Mouse (Mus musculus): Measurements from ENCODE around the gene Hdac4. TPM values are rescaled to one million over a fixed set of nuclear protein-coding genes. Genes with fewer than 3 reads are reported as not detected.

The Hdac4 gene
- polyA plus RNA-seq, 1 experiment from 2014 or later = 20.8 TPM

GRCm38 (mm10) chr1:91903241-91903981 is 292.1 kb downstream of the Hdac4 start:
- Histone ChIP-seq H3K4me3 (no peak overlapping the region), H3K36me3 (replicated peaks) (no peaks in the 10 kb centered on the region), H3K27me3 (replicated peaks; ENCODE audit: low read depth, poor library complexity, severe bottlenecking) (no peaks in the 10 kb centered on the region), H3K27ac (replicated peaks) (no peak overlapping the region), H3K9me3 (no peaks in the 10 kb centered on the region), H3K4me1 (no peaks in the 10 kb centered on the region)
- DNase-seq (ENCODE audit: low spot score) = no peak
- 81% methylated on average over 8 of the region's 8 CpGs for WGBS

GRCm38 (mm10) chr1:91897078-91897477 is 298.4 kb downstream of the Hdac4 start:
- H3K9me3 ChIP-seq = no peaks in the 10 kb centered on the region
- peaks cover 7% of the 10 kb centered on the region for H3K4me1 ChIP-seq
- no peak overlapping the region for H3K27ac ChIP-seq (replicated peaks)
- WGBS = 92% methylated on average over 2 of the region's 2 CpGs
- no peaks in the 10 kb centered on the region for H3K27me3 ChIP-seq (replicated peaks; ENCODE audit: low read depth, poor library complexity, severe bottlenecking)
- no peak overlapping the region for H3K4me3 ChIP-seq
- no peak for DNase-seq (ENCODE audit: low spot score)
- no peaks in the 10 kb centered on the region for H3K36me3 ChIP-seq (replicated peaks)

GRCm38 (mm10) chr1:91894286-91894685 is 301.2 kb downstream of the Hdac4 start:
- peaks cover 7% of the 10 kb centered on the region for H3K4me1 ChIP-seq
- 87% methylated on average over 5 of the region's 5 CpGs for WGBS

GRCm38 (mm10) chr1:91893598-91893997 is 301.9 kb downstream of the Hdac4 start:
- WGBS = 93% methylated on average over 11 of the region's 11 CpGs
- Histone ChIP-seq H3K27ac (replicated peaks) (no peak overlapping the region), H3K4me3 (no peak overlapping the region), H3K36me3 (replicated peaks) (no peaks in the 10 kb centered on the region), H3K9me3 (no peaks in the 10 kb centered on the region), H3K27me3 (replicated peaks; ENCODE audit: low read depth, poor library complexity, severe bottlenecking) (no peaks in the 10 kb centered on the region), H3K4me1 (peaks cover 7% of the 10 kb centered on the region)
- no peak for DNase-seq (ENCODE audit: low spot score)

More at GRCm38 (mm10) chr1:91894286-91894685, 301.2 kb downstream of the Hdac4 start:
- no peaks in the 10 kb centered on the region for H3K27me3 ChIP-seq (replicated peaks; ENCODE audit: low read depth, poor library complexity, severe bottlenecking)
- no peak for DNase-seq (ENCODE audit: low spot score)
- H3K9me3 ChIP-seq = no peaks in the 10 kb centered on the region
- no peak overlapping the region for H3K4me3 ChIP-seq
- no peak overlapping the region for H3K27ac ChIP-seq (replicated peaks)
- no peaks in the 10 kb centered on the region for H3K36me3 ChIP-seq (replicated peaks)

GRCm38 (mm10) chr1:91883115-91883514 is 312.4 kb downstream of the Hdac4 start:
- DNase-seq (ENCODE audit: low spot score) = no peak
- H3K27ac ChIP-seq (replicated peaks) = no peak overlapping the region
- WGBS = 76% methylated on average over 5 of the region's 5 CpGs
- 0 out of 2 replicates have a peak, but pooled peaks cover 7% of the 10 kb centered on the region for H3K9me3 ChIP-seq
- peaks cover 11% of the 10 kb centered on the region for H3K4me1 ChIP-seq
- no peaks in the 10 kb centered on the region for H3K36me3 ChIP-seq (replicated peaks)
- no peak overlapping the region for H3K4me3 ChIP-seq
- H3K27me3 ChIP-seq (replicated peaks; ENCODE audit: low read depth, poor library complexity, severe bottlenecking) = no peaks in the 10 kb centered on the region

- Histone ChIP-seq H3K27me3 (replicated peaks; ENCODE audit: low read depth, poor library complexity, severe bottlenecking) (no peaks in the 10 kb centered on the region), H3K4me1 (peaks cover 11% of the 10 kb centered on the region), H3K4me3 (no peak overlapping the region), H3K27ac (replicated peaks) (no peak overlapping the region), H3K36me3 (replicated peaks) (no peaks in the 10 kb centered on the region), H3K9me3 (0 out of 2 replicates have a peak, but pooled peaks cover 7% of the 10 kb centered on the region)
- WGBS = 81% methylated on average over 8 of the region's 8 CpGs
- DNase-seq (ENCODE audit: low spot score) = no peak
Observed at GRCm38 (mm10) chr1:91880899-91881298, 314.6 kb downstream of the Hdac4 start.

GRCm38 (mm10) chr1:91880156-91880555 is 315.3 kb downstream of the Hdac4 start:
- H3K27ac ChIP-seq (replicated peaks) = no peak overlapping the region
- H3K9me3 ChIP-seq = 0 out of 2 replicates have a peak, but pooled peaks cover 7% of the 10 kb centered on the region
- H3K4me1 ChIP-seq = peaks cover 14% of the 10 kb centered on the region
- H3K36me3 ChIP-seq (replicated peaks) = no peaks in the 10 kb centered on the region
- no peak overlapping the region for H3K4me3 ChIP-seq
- WGBS = 92% methylated on average over 12 of the region's 12 CpGs
- no peak for DNase-seq (ENCODE audit: low spot score)
- no peaks in the 10 kb centered on the region for H3K27me3 ChIP-seq (replicated peaks; ENCODE audit: low read depth, poor library complexity, severe bottlenecking)
